Mouse (Mus musculus) heart, embryonic 11.5 days (tissue): ENCODE measurements around the gene Ddx55. TPM values are rescaled to one million over a fixed set of nuclear protein-coding genes. Genes with fewer than 3 reads are reported as not detected.
A peak's percentile ranks its signal among the peaks of the same experiment; 100 is the strongest.
"Not testable (repeated sequence)": the region's sequence is repeated elsewhere in the genome, so short reads cannot be mapped to it uniquely, and the experiment has no call there.

Experiments used
- ATAC-seq: fragments of 200-750 bp; cut with Nextera tagmentation; replicated peaks from 2 replicates; pipeline ENCODE4 v1.8.0; 2017; ENCODE audit warnings: moderate library complexity; ENCODE audit not compliant: insufficient number of reproducible peaks, low FRiP score, low TSS enrichment
- H3K27ac ChIP-seq: fragments of 300-500 bp; sonication (generic); 2 replicates; pipeline ENCODE4 v1.5.1; 2014; ENCODE audit warnings: mild to moderate bottlenecking, low read depth, low read length
- H3K27me3 ChIP-seq: fragments of 300-500 bp; sonication (generic); 2 replicates; pipeline ENCODE4 v1.6.1; 2014; ENCODE audit warnings: mild to moderate bottlenecking, low read length, mixed read lengths; ENCODE audit not compliant: control insufficient read depth, insufficient read depth
- H3K36me3 ChIP-seq: fragments of 300-500 bp; sonication (generic); 2 replicates; pipeline ENCODE4 v1.6.1; 2014; ENCODE audit warnings: mild to moderate bottlenecking, low read length, moderate library complexity, mixed read lengths; ENCODE audit not compliant: control insufficient read depth, insufficient read depth
- H3K4me1 ChIP-seq: fragments of 300-500 bp; sonication (generic); 2 replicates; pipeline ENCODE4 v1.6.1; 2014; ENCODE audit warnings: low read length; ENCODE audit not compliant: control insufficient read depth, insufficient read depth
- H3K4me2 ChIP-seq: fragments of 300-500 bp; sonication (generic); 2 replicates; pipeline ENCODE4 v1.6.1; 2014; ENCODE audit warnings: mild to moderate bottlenecking, moderate library complexity
- H3K4me3 ChIP-seq: fragments of 300-500 bp; sonication (generic); 2 replicates; pipeline ENCODE4 v1.5.1; 2014; ENCODE audit warnings: low read depth, low read length
- H3K9ac ChIP-seq: fragments of 300-500 bp; sonication (generic); 2 replicates; pipeline ENCODE4 v1.6.1; 2014; ENCODE audit warnings: mild to moderate bottlenecking, low read depth, low read length, moderate library complexity
- H3K9me3 ChIP-seq: fragments of 300-500 bp; sonication (generic); replicated peaks from 2 replicates; pipeline ENCODE4 v1.6.1; 2016; ENCODE audit warnings: low read length; ENCODE audit not compliant: control insufficient read depth
- WGBS: fragments of 180-500 bp; shearing (Covaris S2); extraction: QIAGEN DNeasy Blood & Tissue Kit; methylation state at CpG from one replicate; pipeline ENCODE4 v1.1.7; 2014; ENCODE audit not compliant: insufficient replicate concordance; 5-methylcytosine and 5-hydroxymethylcytosine counted together
- polyA plus RNA-seq: library from polyadenylated mRNA; unstranded; fragments of >200 nt; fragmentation: Nextera tagmentation; extraction: Ambion mirVana; gene quantifications from 2 replicates; pipeline ENCODE4 v1.2.1, GENCODE M21; 2014

The Ddx55 gene
- polyA plus RNA-seq, 1 experiment from 2014 or later: 8.4 TPM

- Histone ChIP-seq H3K27me3 (no peaks in the 10 kb centered on the region), H3K4me3 (peak overlapping the region; percentile 92), H3K4me2 (peak overlapping the region; percentile 74), H3K9me3 (no peaks in the 10 kb centered on the region), H3K27ac (peak overlapping the region; percentile 86), H3K36me3 (peaks cover 12% of the 10 kb centered on the region), H3K9ac (peak overlapping the region; percentile 91), H3K4me1 (peaks cover 7% of the 10 kb centered on the region)
- ATAC-seq: peak; percentile 52
- WGBS: under 1% methylated on average over 72 of the region's 89 CpGs
Measured at GRCm38 (mm10) chr5:124540905-124541601, 11.6 kb upstream of the Ddx55 start.

- Histone ChIP-seq H3K27me3 (no peaks in the 10 kb centered on the region), H3K9me3 (no peaks in the 10 kb centered on the region), H3K4me2 (peak overlapping the region; percentile 74), H3K4me3 (peak overlapping the region; percentile 92), H3K4me1 (peaks cover 7% of the 10 kb centered on the region), H3K9ac (peak overlapping the region; percentile 91), H3K36me3 (peaks cover 17% of the 10 kb centered on the region), H3K27ac (peak overlapping the region; percentile 86; the same call in 1 of the 2 replicates)
- no peak for ATAC-seq
- WGBS: 10% methylated on average over 8 of the region's 8 CpGs
Measured at GRCm38 (mm10) chr5:124541602-124541973, 11.1 kb upstream of the Ddx55 start.

GRCm38 (mm10) chr5:124550737-124551136 lies 1.9 kb upstream of the Ddx55 start:
- H3K4me2 ChIP-seq, H3K9ac ChIP-seq: not testable (repeated sequence)
- 76% methylated on average over 4 of the region's 4 CpGs for WGBS

GRCm38 (mm10) chr5:124551349-124552093 lies 1.1 kb upstream of the Ddx55 start:
- not testable (repeated sequence) for H3K27me3 ChIP-seq, ATAC-seq, H3K9me3 ChIP-seq, H3K4me1 ChIP-seq
- Histone ChIP-seq H3K4me3 (peak overlapping the region; percentile 96), H3K4me2 (peak overlapping the region; percentile 83), H3K27ac (peak overlapping the region; percentile 22; the same call in 1 of the 2 replicates), H3K9ac (peak overlapping the region; percentile 82; the same call in 1 of the 2 replicates), H3K36me3 (peaks cover 17% of the 10 kb centered on the region)
- 28% methylated on average over 5 of the region's 5 CpGs for WGBS

More at GRCm38 (mm10) chr5:124550737-124551136, 1.9 kb upstream of the Ddx55 start:
- H3K27ac ChIP-seq, H3K27me3 ChIP-seq, H3K4me1 ChIP-seq, ATAC-seq, H3K9me3 ChIP-seq, H3K4me3 ChIP-seq: not testable (repeated sequence)
- H3K36me3 ChIP-seq: peaks cover 22% of the 10 kb centered on the region

GRCm38 (mm10) chr5:124552094-124552472 lies 581 bp upstream of the Ddx55 start:
- Histone ChIP-seq H3K27ac (peak overlapping the region; percentile 76), H3K9me3 (no peaks in the 10 kb centered on the region), H3K9ac (peak overlapping the region; percentile 82), H3K4me2 (peak overlapping the region; percentile 83), H3K36me3 (peaks cover 19% of the 10 kb centered on the region), H3K4me1 (0 out of 2 replicates have a peak, but pooled peaks cover 6% of the 10 kb centered on the region), H3K27me3 (no peaks in the 10 kb centered on the region), H3K4me3 (peak overlapping the region; percentile 96)
- 13% methylated on average over 9 of the region's 9 CpGs for WGBS
- no peak for ATAC-seq

- peak overlapping the region; percentile 83 for H3K4me2 ChIP-seq
- ATAC-seq: no peak
- 74% methylated on average over 6 of the region's 6 CpGs for WGBS
- H3K27ac ChIP-seq: no peak overlapping the region
- peaks cover 20% of the 10 kb centered on the region for H3K36me3 ChIP-seq
- H3K4me1 ChIP-seq: 0 out of 2 replicates have a peak, but pooled peaks cover 6% of the 10 kb centered on the region
- no peak overlapping the region for H3K9ac ChIP-seq
- no peaks in the 10 kb centered on the region for H3K27me3 ChIP-seq
- H3K4me3 ChIP-seq: no peak overlapping the region
- H3K9me3 ChIP-seq: no peaks in the 10 kb centered on the region
Measured at GRCm38 (mm10) chr5:124553607-124554006, 943 bp downstream of the Ddx55 start.

GRCm38 (mm10) chr5:124555145-124555544 lies 2.5 kb downstream of the Ddx55 start:
- Histone ChIP-seq H3K36me3 (peaks cover 20% of the 10 kb centered on the region), H3K27ac (no peak overlapping the region), H3K9me3 (no peaks in the 10 kb centered on the region), H3K4me3 (no peak overlapping the region), H3K4me2 (no peak overlapping the region), H3K9ac (no peak overlapping the region), H3K4me1 (0 out of 2 replicates have a peak, but pooled peaks cover 6% of the 10 kb centered on the region), H3K27me3 (no peaks in the 10 kb centered on the region)
- WGBS: 78% methylated on average over 1 of the region's 1 CpGs
- ATAC-seq: no peak

- Histone ChIP-seq H3K36me3 (peaks cover 46% of the 10 kb centered on the region), H3K9me3 (no peaks in the 10 kb centered on the region), H3K4me2 (no peak overlapping the region), H3K4me1 (no peaks in the 10 kb centered on the region), H3K27ac (no peak overlapping the region), H3K27me3 (no peaks in the 10 kb centered on the region), H3K4me3 (no peak overlapping the region), H3K9ac (no peak overlapping the region)
- ATAC-seq: no peak
- WGBS: 90% methylated on average over 12 of the region's 12 CpGs
Measured at GRCm38 (mm10) chr5:124571068-124571467, 18.4 kb downstream of the Ddx55 start.
